Mouse (Mus musculus) heart, embryonic 14.5 days (tissue): ENCODE measurements around the gene Gm10142. TPM values are rescaled to one million over a fixed set of nuclear protein-coding genes. Genes with fewer than 3 reads are reported as not detected.
"Not testable (repeated sequence)": the region's sequence is repeated elsewhere in the genome, so short reads cannot be mapped to it uniquely, and the experiment has no call there.

Experiments
- ATAC-seq: fragments of 200-750 bp; cut with Nextera tagmentation; 2 replicates; pipeline ENCODE4 v1.8.0; 2017; ENCODE audit warnings: low read depth, moderate TSS enrichment; ENCODE audit not compliant: insufficient number of reproducible peaks, insufficient read depth, low FRiP score
- H3K27ac ChIP-seq, 2 experiments: fragments of 200-500 bp in 1 of 2; fragments of 300-500 bp in 1 of 2; sonication (generic) in 1 of 2; replicated peaks in 1 of 2; 2 replicates each; pipeline ENCODE4 v1.5.1; 2012 to 2014; ENCODE audit warnings: low read depth in 2 of 2, low read length in 2 of 2, control low read depth in 1 of 2, mild to moderate bottlenecking in 1 of 2, mixed read lengths in 1 of 2; ENCODE audit not compliant: control insufficient read depth in 1 of 2, insufficient read depth in 1 of 2
- H3K27me3 ChIP-seq: fragments of 300-500 bp; sonication (generic); 2 replicates; pipeline ENCODE4 v1.6.1; 2014; ENCODE audit warnings: mild to moderate bottlenecking, low read length, control low read depth; ENCODE audit not compliant: control insufficient read depth, insufficient read depth
- H3K36me3 ChIP-seq: fragments of 300-500 bp; sonication (generic); 2 replicates; pipeline ENCODE4 v1.6.1; 2014; ENCODE audit warnings: mild to moderate bottlenecking, control low read depth, low read length, mixed read lengths; ENCODE audit not compliant: control insufficient read depth, insufficient read depth
- H3K4me1 ChIP-seq, 2 experiments: fragments of 200-500 bp in 1 of 2; fragments of 300-500 bp in 1 of 2; sonication (generic) in 1 of 2; 2 replicates each; pipeline ENCODE4 v1.6.1; 2012 to 2014; ENCODE audit warnings: low read length in 2 of 2, control low read depth in 1 of 2, mixed read lengths in 1 of 2; ENCODE audit not compliant: control insufficient read depth in 2 of 2, insufficient read depth in 2 of 2
- H3K4me2 ChIP-seq: fragments of 300-500 bp; sonication (generic); 2 replicates; pipeline ENCODE4 v1.6.1; 2014; ENCODE audit warnings: mild to moderate bottlenecking, low read length
- H3K4me3 ChIP-seq, 2 experiments: fragments of 200-500 bp in 1 of 2; fragments of 300-500 bp in 1 of 2; sonication (generic) in 1 of 2; 2 replicates each; pipeline ENCODE4 v1.5.1; 2012 to 2014; ENCODE audit warnings: low read length in 2 of 2, mild to moderate bottlenecking in 2 of 2, control low read depth in 1 of 2, low read depth in 1 of 2, moderate library complexity in 1 of 2; ENCODE audit not compliant: control insufficient read depth in 1 of 2, insufficient read depth in 1 of 2
- H3K9ac ChIP-seq: fragments of 300-500 bp; sonication (generic); 2 replicates; pipeline ENCODE4 v1.6.1; 2014; ENCODE audit warnings: mild to moderate bottlenecking, low read length
- H3K9me3 ChIP-seq: fragments of 300-500 bp; sonication (generic); 2 replicates; pipeline ENCODE4 v1.6.1; 2016; ENCODE audit warnings: low read length, control low read depth; ENCODE audit not compliant: control insufficient read depth
- WGBS: fragments of 180-500 bp; shearing (Covaris S2); extraction: QIAGEN DNeasy Blood & Tissue Kit; methylation state at CpG from one replicate; pipeline ENCODE4 v1.1.7; 2014; 5-methylcytosine and 5-hydroxymethylcytosine counted together
- polyA plus RNA-seq: library from polyadenylated mRNA; unstranded; fragments of >200 nt; fragmentation: Nextera tagmentation; extraction: Ambion mirVana; gene quantifications from 2 replicates; pipeline ENCODE4 v1.2.1, GENCODE M21; 2014

The Gm10142 gene
- polyA plus RNA-seq, 1 experiment from 2014 or later, result not detected

DNA sequence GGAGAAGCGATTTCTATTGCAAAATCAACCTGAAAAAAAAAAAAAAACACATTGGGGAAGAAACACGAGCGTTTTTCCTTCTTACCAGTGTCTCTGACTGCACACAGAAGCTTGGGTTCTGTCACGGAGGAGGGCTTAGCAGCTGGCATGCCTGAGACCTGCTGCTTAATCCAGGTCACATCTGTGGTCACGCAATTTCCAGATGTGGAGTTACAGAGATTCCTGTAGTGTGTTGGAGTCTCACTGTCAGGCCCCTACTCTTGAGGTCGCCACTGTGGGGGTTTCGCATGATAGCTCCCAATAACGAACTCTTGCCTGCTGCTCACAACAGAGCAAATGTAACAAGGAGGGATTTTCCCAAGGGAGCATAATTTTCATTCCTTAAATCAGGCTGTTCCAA, 31.4 kb upstream of the Gm10142 start:
- WGBS, result 35% methylated on average over 8 of the region's 8 CpGs
- no peak for ATAC-seq
- peaks cover 72% of the 10 kb centered on the region for H3K27me3 ChIP-seq
- H3K4me2 ChIP-seq, result no peak overlapping the region
- no peak overlapping the region for H3K4me3 ChIP-seq
- H3K36me3 ChIP-seq, result no peaks in the 10 kb centered on the region
- no peak overlapping the region for H3K27ac ChIP-seq
- H3K4me1 ChIP-seq, result peaks cover 4 to 8% of the 10 kb centered on the region in 2 experiments; a peak in 2 of 4 replicates
- H3K9me3 ChIP-seq, result no peaks in the 10 kb centered on the region
- no peak overlapping the region for H3K9ac ChIP-seq

DNA sequence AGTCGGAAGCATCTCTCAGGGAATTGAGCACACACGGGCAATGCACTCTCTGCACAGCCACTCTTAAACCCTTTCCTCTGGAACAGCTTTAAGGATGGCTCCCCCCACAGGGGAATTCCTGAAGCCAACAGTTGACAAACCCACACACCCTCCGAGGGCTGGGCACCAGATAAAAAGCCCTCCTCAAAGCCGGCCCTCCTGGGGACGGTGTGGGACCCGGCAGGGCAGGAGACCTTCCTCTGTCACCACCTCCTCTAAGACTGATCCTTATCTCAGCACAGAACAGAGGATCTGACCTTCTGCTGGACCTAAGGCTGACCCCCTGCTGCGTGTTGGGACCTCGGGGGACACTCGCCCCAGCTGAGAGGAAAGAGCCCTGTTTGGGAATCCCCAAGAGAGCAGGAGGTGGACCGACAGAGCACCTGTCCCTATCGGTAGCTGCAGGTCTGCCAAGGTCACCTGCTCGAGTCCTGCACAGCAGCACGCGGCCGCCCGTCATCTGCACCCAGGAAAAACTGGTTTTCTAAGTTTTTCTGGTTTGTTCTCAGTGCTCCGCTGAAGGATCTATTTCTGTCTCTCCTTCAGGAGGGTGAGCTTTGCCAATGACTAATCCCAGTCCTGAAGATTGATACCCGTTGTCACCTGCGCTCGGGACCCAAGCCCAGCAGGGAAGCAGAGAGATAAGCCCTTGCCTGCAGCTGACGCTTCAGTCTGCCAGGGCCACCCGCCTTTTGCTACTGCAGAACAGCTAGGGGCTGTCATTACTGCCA, 29.5 kb upstream of the Gm10142 start, which contains the start of gene Tspear:
Tspear (plus strand) TSS at position 675 of the 770 bp plus-strand sequence.
- H3K4me3 ChIP-seq, result no peak within 1 kb of the TSS
- 1% methylated on average over 22 of the region's 22 CpGs for WGBS
- no peak for ATAC-seq

DNA sequence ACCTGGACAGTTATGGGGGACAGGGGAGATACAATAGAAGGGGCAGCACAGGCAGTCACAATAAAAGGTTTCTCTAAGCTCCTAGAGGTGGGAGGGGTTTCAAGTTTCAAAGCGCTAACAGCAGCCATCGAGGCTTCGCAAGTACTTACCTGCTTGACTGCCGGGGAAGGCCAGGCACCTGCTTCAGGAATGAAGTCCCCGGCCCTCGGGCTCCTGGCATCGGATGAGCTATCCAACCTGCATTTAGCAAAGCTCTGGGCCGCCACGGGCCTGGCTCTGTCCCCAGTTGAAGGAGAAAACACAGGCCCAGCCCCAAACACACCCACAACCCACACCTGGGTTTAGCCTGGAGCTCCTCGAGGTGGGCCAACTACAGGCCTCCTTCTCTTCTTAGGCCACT, 28.6 kb upstream of the Gm10142 start:
- Histone ChIP-seq H3K36me3 (no peaks in the 10 kb centered on the region), H3K4me3 (no peak overlapping the region), H3K27ac (no peak overlapping the region), H3K27me3 (peaks cover 68% of the 10 kb centered on the region), H3K4me2 (no peak overlapping the region), H3K4me1 (peaks cover 4 to 8% of the 10 kb centered on the region in 2 experiments; a peak in 2 of 4 replicates), H3K9me3 (no peaks in the 10 kb centered on the region), H3K9ac (no peak overlapping the region)
- ATAC-seq, result no peak
- 29% methylated on average over 10 of the region's 10 CpGs for WGBS

More for the DNA sequence above, 29.5 kb upstream of the Gm10142 start, which contains the start of gene Tspear:
- Histone ChIP-seq H3K4me1 (peaks cover 4 to 8% of the 10 kb centered on the region in 2 experiments; a peak in 2 of 4 replicates), H3K4me2 (peak within 1 kb of the TSS; percentile 36), H3K27ac (no peak within 1 kb of the TSS), H3K9ac (no peak within 1 kb of the TSS), H3K36me3 (no peaks in the 10 kb centered on the region), H3K9me3 (no peaks in the 10 kb centered on the region), H3K27me3 (peaks cover 69% of the 10 kb centered on the region)

DNA sequence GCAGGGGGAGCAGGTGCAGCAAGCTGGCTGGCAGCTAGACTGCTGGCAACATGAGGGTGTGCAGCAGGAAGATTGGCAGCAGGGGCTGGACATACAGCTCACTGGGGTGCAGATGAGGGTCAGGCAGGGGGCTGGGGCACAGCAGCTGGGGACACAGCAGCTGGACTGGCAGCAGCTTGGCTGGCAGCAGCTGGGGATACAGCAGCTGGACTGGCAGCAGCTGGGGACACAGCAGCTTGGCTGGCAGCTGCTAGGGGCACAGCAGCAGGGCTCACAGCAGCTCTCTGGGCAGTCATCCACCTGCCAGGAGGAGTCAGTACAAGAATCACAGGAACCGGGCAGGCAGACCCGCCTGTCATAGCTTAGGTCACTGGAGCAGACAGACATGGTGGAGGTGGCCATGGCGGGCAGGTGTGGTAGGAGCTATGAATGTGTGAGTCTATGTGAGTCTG, 25.2 kb upstream of the Gm10142 start, which contains the start of gene Gm19402:
Gm19402 (minus strand) TSS at position 402 of the 452 bp plus-strand sequence.
- H3K4me1 ChIP-seq, H3K4me2 ChIP-seq, H3K9me3 ChIP-seq, ATAC-seq, H3K9ac ChIP-seq, H3K4me3 ChIP-seq, H3K27ac ChIP-seq, H3K36me3 ChIP-seq: not testable (repeated sequence)
- peaks cover 44% of the 10 kb centered on the region for H3K27me3 ChIP-seq
- WGBS, result 73% methylated on average over 3 of the region's 3 CpGs

DNA sequence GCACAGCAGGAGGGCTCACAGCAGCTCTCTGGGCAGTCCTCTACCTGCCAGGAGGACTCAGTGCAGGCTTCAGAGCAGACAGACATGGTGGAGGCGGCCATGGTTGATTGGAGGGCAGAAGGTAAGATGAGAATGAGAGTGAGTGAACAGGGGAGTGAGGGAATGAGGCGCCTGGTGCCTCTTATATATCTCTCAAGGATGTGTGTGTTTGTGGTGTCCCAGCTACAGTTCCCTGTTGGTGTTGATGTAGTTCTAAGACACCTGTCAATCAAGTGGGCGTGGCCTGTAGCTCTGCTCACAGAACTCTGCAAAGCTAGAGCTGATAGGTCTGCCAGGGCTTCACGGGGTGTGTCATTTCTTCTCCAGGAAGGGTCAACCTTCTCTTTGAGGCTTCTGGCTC, 18.5 kb upstream of the Gm10142 start, which contains the start of gene Gm9508:
Gm9508 (minus strand) TSS at position 101 of the 400 bp plus-strand sequence.
- Histone ChIP-seq H3K9me3 (peaks cover 7% of the 10 kb centered on the region; the same call in 1 of the 2 replicates), H3K27me3 (0 out of 2 replicates have a peak, but pooled peaks cover 4% of the 10 kb centered on the region), H3K4me2 (no peak within 1 kb of the TSS), H3K4me3 (no peak within 1 kb of the TSS), H3K9ac (no peak within 1 kb of the TSS), H3K4me1 (no peaks in the 10 kb centered on the region), H3K27ac (no peak within 1 kb of the TSS), H3K36me3 (no peaks in the 10 kb centered on the region)
- 30% methylated on average over 4 of the region's 4 CpGs for WGBS
- ATAC-seq, result no peak

DNA sequence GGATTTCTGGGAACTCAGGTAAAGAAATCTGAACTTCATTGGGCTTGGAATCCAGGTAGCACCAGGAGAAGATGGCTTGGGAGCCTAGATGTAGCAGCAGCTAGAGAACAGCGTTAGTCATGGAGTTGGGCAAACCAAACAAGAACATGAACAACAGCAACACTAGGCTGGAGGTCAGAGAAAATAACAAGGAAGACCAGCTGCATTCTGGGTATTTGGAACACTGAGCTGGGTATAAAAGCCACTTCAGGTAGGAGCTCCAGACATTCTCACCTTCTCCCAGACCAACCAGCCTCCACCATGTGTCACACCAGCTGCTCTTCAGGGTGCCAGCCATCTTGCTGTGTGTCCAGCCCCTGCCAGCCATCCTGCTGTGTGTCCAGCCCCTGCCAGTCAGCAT, 9.3 kb upstream of the Gm10142 start, which contains the start of gene Gm10272:
Gm10272 (plus strand) TSS at position 301 of the 400 bp plus-strand sequence.
- Histone ChIP-seq H3K4me1 (no peaks in the 10 kb centered on the region), H3K4me3 (no peak within 1 kb of the TSS), H3K4me2 (no peak within 1 kb of the TSS), H3K27ac (no peak within 1 kb of the TSS), H3K9me3 (peaks cover 4% of the 10 kb centered on the region; the same call in 1 of the 2 replicates), H3K27me3 (no peaks in the 10 kb centered on the region), H3K9ac (no peak within 1 kb of the TSS), H3K36me3 (no peaks in the 10 kb centered on the region)
- WGBS, result 86% methylated on average over 1 of the region's 1 CpGs
- no peak for ATAC-seq

DNA sequence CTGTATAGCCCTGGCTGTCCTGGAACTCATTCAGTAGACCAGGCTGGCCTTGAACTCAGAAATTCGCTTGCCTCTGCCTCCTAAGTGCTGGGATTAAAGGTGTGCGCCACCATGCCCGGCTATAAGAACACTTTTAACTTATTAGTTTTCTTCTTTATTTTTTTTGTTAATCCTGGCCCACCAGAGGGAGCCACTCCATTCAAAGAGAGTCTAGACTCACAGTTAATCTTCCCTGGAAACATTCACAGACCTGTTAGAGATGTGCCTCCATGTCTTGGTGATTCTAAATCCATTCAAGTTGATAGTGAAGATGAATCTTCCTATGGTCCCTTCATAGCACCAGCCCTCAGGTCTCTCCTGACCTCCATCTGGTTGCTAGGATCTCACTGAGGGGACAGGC, 5.8 kb upstream of the Gm10142 start:
- 70% methylated on average over 3 of the region's 3 CpGs for whole genome bisulfite sequencing
- no peak overlapping the region for H3K27ac ChIP-seq
- H3K9ac ChIP-seq, result no peak overlapping the region
- peaks cover 3% of the 10 kb centered on the region; the same call in 1 of the 2 replicates for H3K9me3 ChIP-seq
- H3K27me3 ChIP-seq, result no peaks in the 10 kb centered on the region
- no peak overlapping the region for H3K4me3 ChIP-seq
- ATAC-seq, result no peak
- no peaks in the 10 kb centered on the region for H3K36me3 ChIP-seq
- H3K4me1 ChIP-seq, result no peaks in the 10 kb centered on the region
- no peak overlapping the region for H3K4me2 ChIP-seq
